Mouse (Mus musculus) liver, embryonic 12.5 days (tissue): ENCODE data around the gene Pkmyt1. TPM values are rescaled to one million over a fixed set of nuclear protein-coding genes. Genes with fewer than 3 reads are reported as not detected.

ENCODE experiments used
- ATAC-seq: fragments of 200-750 bp; cut with Nextera tagmentation; 2 replicates; pipeline ENCODE4 v1.8.0; 2017; ENCODE audit warnings: moderate number of reproducible peaks, mild to moderate bottlenecking, moderate library complexity
- H3K27ac ChIP-seq: fragments of 300-500 bp; sonication (generic); 2 replicates; pipeline ENCODE4 v1.5.1; 2016; ENCODE audit warnings: mild to moderate bottlenecking
- H3K27me3 ChIP-seq: fragments of 300-500 bp; sonication (generic); replicated peaks from 2 replicates; pipeline ENCODE4 v1.6.1; 2016; ENCODE audit warnings: mild to moderate bottlenecking, moderate library complexity
- H3K36me3 ChIP-seq: fragments of 300-500 bp; sonication (generic); 2 replicates; pipeline ENCODE4 v1.6.1; 2016; ENCODE audit warnings: mild to moderate bottlenecking, moderate library complexity
- H3K4me1 ChIP-seq: fragments of 300-500 bp; sonication (generic); 2 replicates; pipeline ENCODE4 v1.6.1; 2016
- H3K4me2 ChIP-seq: fragments of 300-500 bp; sonication (generic); 2 replicates; pipeline ENCODE4 v1.6.1; 2016; ENCODE audit warnings: mild to moderate bottlenecking, moderate library complexity
- H3K4me3 ChIP-seq: fragments of 300-500 bp; sonication (generic); 2 replicates; pipeline ENCODE4 v1.5.1; 2016; ENCODE audit warnings: mild to moderate bottlenecking, moderate library complexity
- H3K9ac ChIP-seq: fragments of 300-500 bp; sonication (generic); 2 replicates; pipeline ENCODE4 v1.6.1; 2016; ENCODE audit warnings: mild to moderate bottlenecking, moderate library complexity
- H3K9me3 ChIP-seq: fragments of 300-500 bp; sonication (generic); replicated peaks from 2 replicates; pipeline ENCODE4 v1.6.1; 2016; ENCODE audit warnings: mild to moderate bottlenecking, moderate library complexity
- WGBS: fragments of 180-500 bp; shearing (Covaris S2); methylation state at CpG from one replicate; pipeline ENCODE4 v1.1.7; 2016; ENCODE audit not compliant: insufficient replicate concordance; 5-methylcytosine and 5-hydroxymethylcytosine counted together
- polyA plus RNA-seq: library from polyadenylated mRNA; unstranded; fragments of >200 nt; fragmentation: Nextera tagmentation; extraction: Ambion mirVana; gene quantifications from 2 replicates; pipeline ENCODE4 v1.2.1, GENCODE M21; 2016

Pkmyt1 gene
- polyA plus RNA-seq, 1 experiment from 2014 or later, result 42.1 TPM

DNA sequence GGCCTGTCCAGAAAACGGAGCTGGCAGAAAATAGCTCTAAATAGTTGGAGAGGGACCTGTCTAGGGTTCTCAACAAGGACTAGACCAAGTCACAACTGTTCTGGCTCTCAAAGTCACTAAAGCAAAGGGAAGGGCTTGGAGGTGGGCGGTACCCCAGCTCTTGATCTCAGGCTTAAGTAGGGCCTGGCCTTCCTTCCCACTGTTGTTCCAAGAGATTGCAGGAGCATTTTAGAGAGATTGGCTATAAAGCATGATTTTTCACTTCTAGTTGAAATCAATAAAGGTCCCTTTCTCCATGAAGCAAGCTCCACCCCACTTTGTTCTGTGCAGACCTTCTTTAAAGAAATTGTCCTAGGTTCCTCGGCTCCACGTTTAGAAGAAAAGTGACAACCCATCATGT lies 659 bp upstream of the Pkmyt1 start:
- peak overlapping the region; percentile 93 for H3K27ac ChIP-seq
- H3K9me3 ChIP-seq, result no peaks in the 10 kb centered on the region
- ATAC-seq, result no peak
- peak overlapping the region; percentile 88 for H3K4me3 ChIP-seq
- H3K4me2 ChIP-seq, result peak overlapping the region; percentile 89
- H3K4me1 ChIP-seq, result peaks cover 30% of the 10 kb centered on the region
- peaks cover 10% of the 10 kb centered on the region for H3K27me3 ChIP-seq
- peak overlapping the region; percentile 91 for H3K9ac ChIP-seq
- 52% methylated on average over 4 of the region's 4 CpGs for WGBS
- no peaks in the 10 kb centered on the region for H3K36me3 ChIP-seq

DNA sequence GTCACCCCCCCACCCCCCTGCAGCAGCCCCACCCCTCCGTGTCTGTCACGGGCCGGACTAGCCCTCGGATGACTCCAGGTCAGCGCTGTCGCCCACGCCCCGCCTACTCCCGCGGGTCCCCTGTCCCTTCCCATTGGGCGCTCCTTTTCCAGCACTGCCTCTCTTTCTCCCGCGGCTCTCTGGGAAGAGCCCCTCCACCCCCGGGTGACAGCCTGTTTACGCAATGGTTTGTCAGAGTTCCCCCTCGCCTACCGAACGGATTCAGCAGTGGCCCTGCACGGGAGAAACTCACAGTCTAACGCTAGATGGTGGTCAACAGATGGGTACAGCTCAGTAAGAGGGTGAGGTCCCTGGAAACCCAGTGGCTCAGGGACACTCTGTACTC lies 614 bp downstream of the Pkmyt1 start:
- Histone ChIP-seq H3K4me2 (peak overlapping the region; percentile 89), H3K9me3 (no peaks in the 10 kb centered on the region), H3K4me3 (peak overlapping the region; percentile 88), H3K27me3 (0 out of 2 replicates have a peak, but pooled peaks cover 6% of the 10 kb centered on the region), H3K9ac (peak overlapping the region; percentile 91), H3K27ac (peak overlapping the region; percentile 93), H3K36me3 (no peaks in the 10 kb centered on the region), H3K4me1 (peaks cover 42% of the 10 kb centered on the region)
- peak; percentile 85 for ATAC-seq
- WGBS, result under 1% methylated on average over 20 of the region's 20 CpGs

DNA sequence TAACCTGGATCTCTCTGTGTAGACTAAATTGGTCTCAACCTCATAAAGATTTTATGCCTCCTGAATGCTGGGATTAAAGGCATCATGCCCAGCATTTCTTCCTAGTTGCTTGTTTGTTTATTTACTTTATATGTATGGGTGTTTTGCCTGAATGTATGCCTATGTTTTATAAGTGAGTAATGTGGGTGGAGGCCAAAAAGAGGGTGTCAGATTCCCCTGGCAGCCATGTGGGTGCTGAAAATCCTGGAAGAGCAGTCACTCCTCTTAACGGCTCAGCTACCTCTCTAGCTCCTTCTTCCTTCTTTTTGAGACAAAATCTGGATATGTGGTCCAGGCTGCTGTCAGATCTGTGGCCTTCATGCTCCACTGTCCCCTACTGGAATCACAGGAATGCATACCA lies 4.3 kb downstream of the Pkmyt1 start:
- Histone ChIP-seq H3K9ac (no peak overlapping the region), H3K27ac (no peak overlapping the region), H3K36me3 (peaks cover 32% of the 10 kb centered on the region), H3K27me3 (no peaks in the 10 kb centered on the region), H3K4me2 (no peak overlapping the region), H3K4me3 (no peak overlapping the region), H3K4me1 (peaks cover 38% of the 10 kb centered on the region), H3K9me3 (no peaks in the 10 kb centered on the region)
- no peak for ATAC-seq
- 67% methylated on average over 1 of the region's 1 CpGs for whole genome bisulfite sequencing

DNA sequence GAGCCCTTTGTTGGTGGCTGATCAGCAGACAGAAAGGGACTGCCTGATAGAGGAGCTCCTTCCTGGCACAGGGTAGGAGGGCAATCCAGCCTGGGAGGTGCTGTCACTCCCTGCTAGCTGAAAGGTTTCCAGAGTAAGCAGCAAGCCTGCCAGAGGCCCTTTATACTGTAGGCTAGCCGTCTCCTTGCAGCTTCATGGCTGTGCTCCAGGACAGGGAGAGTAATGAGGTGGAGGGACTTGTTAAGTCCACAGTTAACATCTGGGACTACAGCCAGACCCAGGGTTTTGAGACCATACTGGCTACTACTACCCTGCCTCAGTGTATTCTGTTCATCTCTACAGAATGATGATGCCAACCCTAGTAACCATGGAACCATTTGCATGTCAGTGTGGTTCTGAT lies 8.2 kb downstream of the Pkmyt1 start:
- peaks cover 54% of the 10 kb centered on the region for H3K36me3 ChIP-seq
- no peak overlapping the region for H3K27ac ChIP-seq
- peaks cover 26% of the 10 kb centered on the region for H3K4me1 ChIP-seq
- no peak overlapping the region for H3K4me3 ChIP-seq
- no peaks in the 10 kb centered on the region for H3K9me3 ChIP-seq
- no peak overlapping the region for H3K4me2 ChIP-seq
- ATAC-seq, result no peak
- H3K9ac ChIP-seq, result no peak overlapping the region
- 72% methylated on average over 1 of the region's 1 CpGs for WGBS
- H3K27me3 ChIP-seq, result peaks cover 27% of the 10 kb centered on the region

DNA sequence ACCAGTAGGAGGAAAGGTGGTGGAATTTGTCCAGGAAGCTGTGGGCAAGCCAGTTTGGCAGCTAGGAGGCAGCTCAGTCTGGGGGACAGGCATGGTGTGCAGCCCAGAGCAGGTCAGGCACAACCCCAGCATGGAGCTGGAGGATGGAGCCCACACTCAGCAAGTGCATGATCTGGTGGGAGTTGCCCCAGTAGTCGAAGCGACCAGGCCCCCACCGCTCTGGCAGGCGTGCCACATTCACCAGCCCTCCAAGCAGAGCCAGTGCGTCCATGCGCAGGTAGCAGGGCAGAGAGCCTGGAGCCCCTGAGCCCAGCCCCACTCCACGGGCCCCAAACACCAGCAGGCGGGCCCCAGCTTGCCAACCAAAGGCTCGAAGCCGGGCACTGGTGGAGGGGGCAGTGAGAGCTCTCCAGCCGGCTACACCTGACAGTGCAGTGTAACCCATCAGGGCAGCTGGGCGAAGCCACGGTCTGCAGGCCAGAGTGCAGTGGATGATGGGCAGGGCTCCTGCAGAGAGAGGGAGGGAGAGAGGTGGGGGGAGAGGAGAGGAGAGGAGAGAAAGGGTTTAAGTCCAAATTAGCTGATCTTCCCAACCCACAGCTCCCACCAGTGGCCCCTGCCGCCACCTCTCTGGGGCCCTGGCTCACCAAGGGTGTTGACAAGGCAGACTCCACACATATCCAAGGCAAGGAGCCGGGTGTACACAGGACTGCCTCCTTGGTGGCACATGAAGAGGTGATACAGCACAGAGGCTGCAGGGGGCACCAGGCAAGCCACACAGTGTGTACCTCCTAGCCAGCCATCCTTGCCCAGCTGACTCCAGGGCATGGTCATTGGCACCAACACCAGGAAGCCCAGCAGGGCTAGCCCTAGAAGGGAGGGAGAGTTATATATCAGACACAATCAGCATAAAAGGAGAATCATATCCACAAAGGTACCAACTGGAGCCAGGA lies 11.6 kb downstream of the Pkmyt1 start:
- peaks cover 49% of the 10 kb centered on the region for H3K36me3 ChIP-seq
- 67% methylated on average over 15 of the region's 15 CpGs for WGBS
- ATAC-seq, result no peak
- H3K9ac ChIP-seq, result no peak overlapping the region
- H3K4me2 ChIP-seq, result no peak overlapping the region
- no peaks in the 10 kb centered on the region for H3K9me3 ChIP-seq
- peaks cover 39% of the 10 kb centered on the region for H3K4me1 ChIP-seq
- no peak overlapping the region for H3K4me3 ChIP-seq
- H3K27me3 ChIP-seq, result peaks cover 62% of the 10 kb centered on the region
- H3K27ac ChIP-seq, result no peak overlapping the region

DNA sequence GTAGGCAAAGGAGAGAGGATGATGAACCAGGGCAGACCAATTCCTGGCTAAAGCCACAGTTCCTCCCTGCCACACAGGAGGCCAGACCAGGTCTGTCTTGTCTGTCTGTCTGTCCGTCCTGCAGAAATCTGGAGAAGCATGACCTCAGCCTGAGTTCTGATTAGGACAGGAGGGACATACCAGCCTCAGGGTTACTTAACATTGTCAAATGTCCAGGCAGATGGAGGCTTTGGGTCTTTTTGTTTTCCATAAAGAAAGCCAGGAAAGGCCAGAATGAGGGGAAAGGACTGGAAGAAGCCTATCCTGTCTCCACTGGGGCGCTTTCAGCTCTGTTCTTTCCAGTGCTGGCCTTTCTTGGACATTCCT lies 12.7 kb downstream of the Pkmyt1 start:
- peak overlapping the region; percentile 98 for H3K4me2 ChIP-seq
- peaks cover 72% of the 10 kb centered on the region for H3K27me3 ChIP-seq
- ATAC-seq, result no peak
- H3K9me3 ChIP-seq, result no peaks in the 10 kb centered on the region
- peaks cover 39% of the 10 kb centered on the region for H3K4me1 ChIP-seq
- peak overlapping the region; percentile 71; the same call in 1 of the 2 replicates for H3K9ac ChIP-seq
- peak overlapping the region; percentile 66; the same call in 1 of the 2 replicates for H3K4me3 ChIP-seq
- 33% methylated on average over 2 of the region's 2 CpGs for WGBS
- peaks cover 38% of the 10 kb centered on the region for H3K36me3 ChIP-seq
- no peak overlapping the region for H3K27ac ChIP-seq

DNA sequence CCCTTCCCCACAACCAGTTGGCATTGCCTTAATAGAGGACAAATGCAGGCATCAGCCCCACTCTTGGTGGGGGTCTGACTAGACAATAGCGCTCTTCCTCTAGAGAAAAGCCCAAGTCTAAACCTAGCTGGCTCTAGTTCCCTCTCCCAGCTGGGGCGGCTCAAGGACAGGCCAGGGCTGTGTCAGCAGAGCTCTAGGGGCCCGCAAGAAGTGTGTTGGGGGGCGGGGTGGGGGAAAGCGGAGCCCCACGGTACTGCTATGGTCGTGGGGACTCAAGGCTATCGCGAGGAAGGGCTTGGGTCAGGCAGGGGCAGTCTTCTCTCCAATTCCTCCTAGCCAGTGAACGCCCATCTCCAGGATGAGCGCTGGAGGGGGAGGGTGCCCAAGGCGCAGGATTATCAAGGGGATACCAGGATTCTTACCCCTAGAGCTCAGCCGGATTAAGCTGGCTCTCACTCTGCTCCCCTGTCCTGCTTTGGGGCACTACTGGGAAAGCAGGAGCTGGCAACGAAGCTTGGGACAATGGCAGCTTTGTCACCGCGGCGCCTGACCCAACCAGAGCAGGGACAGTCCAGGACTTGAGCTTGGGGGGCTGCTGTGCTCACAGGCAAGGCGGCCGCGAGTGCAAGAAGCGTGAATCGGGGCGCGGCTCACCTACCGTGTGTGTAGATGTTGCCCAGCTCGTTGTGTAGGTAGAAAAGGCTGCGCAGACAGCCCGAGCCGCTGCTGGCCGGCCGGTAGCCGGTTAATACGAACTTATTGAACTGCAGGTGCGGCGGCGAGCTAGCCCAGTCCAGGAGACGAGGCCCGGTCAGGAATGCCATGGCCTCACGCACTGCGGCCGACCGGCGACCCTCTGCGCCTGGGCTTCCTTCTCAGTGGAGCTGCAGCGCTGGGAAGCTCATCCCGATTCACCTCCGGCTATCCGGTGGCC lies 13.3 kb downstream of the Pkmyt1 start:
- Histone ChIP-seq H3K4me2 (peak overlapping the region; percentile 98), H3K4me1 (peaks cover 39% of the 10 kb centered on the region), H3K27ac (peak overlapping the region; percentile 63; the same call in 1 of the 2 replicates), H3K27me3 (peaks cover 79% of the 10 kb centered on the region), H3K4me3 (peak overlapping the region; percentile 66), H3K9ac (peak overlapping the region; percentile 71), H3K36me3 (peaks cover 32% of the 10 kb centered on the region), H3K9me3 (no peaks in the 10 kb centered on the region)
- WGBS, result 2% methylated on average over 48 of the region's 48 CpGs
- ATAC-seq, result peak; percentile 9

DNA sequence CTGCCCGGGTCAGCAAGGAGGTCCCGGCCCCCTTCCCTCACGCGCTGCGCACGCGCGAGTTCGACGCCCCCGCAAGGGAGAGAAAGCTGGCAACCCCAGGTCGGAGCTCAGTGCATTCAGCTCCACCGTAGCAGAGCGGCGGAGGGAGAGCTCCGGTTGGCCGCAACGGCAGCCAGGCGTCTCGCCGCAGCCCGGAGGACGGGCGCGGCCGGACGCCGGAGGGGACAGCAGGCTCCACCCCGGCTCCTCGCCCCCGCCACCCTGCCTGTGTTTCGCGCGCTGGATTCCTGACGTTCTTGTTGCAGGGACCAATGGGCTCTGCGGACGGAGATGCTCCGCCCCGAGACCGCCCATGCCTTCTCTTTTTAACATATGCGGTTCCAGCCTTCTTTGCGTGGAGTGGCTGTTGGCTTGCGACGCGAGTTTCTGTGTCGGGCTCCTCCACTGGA lies 14.0 kb downstream of the Pkmyt1 start:
- WGBS, result 0% methylated on average over 46 of the region's 46 CpGs
- no peaks in the 10 kb centered on the region for H3K9me3 ChIP-seq
- H3K27ac ChIP-seq, result peak overlapping the region; percentile 64; the same call in 1 of the 2 replicates
- H3K4me2 ChIP-seq, result peak overlapping the region; percentile 98
- H3K27me3 ChIP-seq, result peaks cover 86% of the 10 kb centered on the region
- peak overlapping the region; percentile 71 for H3K9ac ChIP-seq
- peak; percentile 82 for ATAC-seq
- H3K36me3 ChIP-seq, result peaks cover 25% of the 10 kb centered on the region
- peaks cover 40% of the 10 kb centered on the region for H3K4me1 ChIP-seq
- H3K4me3 ChIP-seq, result peak overlapping the region; percentile 66

DNA sequence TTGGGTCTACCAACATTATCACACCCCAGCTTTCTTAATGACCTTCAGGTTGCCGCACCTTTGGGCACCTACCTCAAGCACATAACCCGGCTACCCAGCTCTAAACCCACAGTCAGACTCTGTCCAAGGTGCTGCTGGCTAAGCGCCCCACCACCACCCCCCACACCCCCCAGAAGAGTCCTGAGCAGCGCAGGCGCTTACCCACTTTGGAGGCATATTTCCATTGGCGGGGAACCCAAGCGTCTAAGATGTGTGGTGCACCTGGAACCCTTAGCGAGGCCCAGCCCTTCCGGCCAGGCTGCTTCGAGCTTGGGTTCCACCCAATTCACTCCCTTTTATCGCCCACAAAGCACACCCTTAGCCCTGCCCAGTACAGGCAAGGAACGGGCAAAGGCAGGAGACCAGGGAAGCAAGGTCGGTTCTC lies 14.5 kb downstream of the Pkmyt1 start, which contains the start of gene Paqr4:
Gene Paqr4, minus strand, starts transcription at position 270 of the 424 bp plus-strand sequence.
- H3K9me3 ChIP-seq, result no peaks in the 10 kb centered on the region
- H3K4me1 ChIP-seq, result peaks cover 43% of the 10 kb centered on the region
- WGBS, result 2% methylated on average over 13 of the region's 13 CpGs
- H3K4me2 ChIP-seq, result peak within 1 kb of the TSS; percentile 98
- peaks cover 20% of the 10 kb centered on the region for H3K36me3 ChIP-seq
- peak within 1 kb of the TSS; percentile 64 for H3K27ac ChIP-seq
- H3K4me3 ChIP-seq, result peak within 1 kb of the TSS; percentile 66
- peak; percentile 81 for ATAC-seq
- peaks cover 90% of the 10 kb centered on the region for H3K27me3 ChIP-seq
- peak within 1 kb of the TSS; percentile 71 for H3K9ac ChIP-seq

DNA sequence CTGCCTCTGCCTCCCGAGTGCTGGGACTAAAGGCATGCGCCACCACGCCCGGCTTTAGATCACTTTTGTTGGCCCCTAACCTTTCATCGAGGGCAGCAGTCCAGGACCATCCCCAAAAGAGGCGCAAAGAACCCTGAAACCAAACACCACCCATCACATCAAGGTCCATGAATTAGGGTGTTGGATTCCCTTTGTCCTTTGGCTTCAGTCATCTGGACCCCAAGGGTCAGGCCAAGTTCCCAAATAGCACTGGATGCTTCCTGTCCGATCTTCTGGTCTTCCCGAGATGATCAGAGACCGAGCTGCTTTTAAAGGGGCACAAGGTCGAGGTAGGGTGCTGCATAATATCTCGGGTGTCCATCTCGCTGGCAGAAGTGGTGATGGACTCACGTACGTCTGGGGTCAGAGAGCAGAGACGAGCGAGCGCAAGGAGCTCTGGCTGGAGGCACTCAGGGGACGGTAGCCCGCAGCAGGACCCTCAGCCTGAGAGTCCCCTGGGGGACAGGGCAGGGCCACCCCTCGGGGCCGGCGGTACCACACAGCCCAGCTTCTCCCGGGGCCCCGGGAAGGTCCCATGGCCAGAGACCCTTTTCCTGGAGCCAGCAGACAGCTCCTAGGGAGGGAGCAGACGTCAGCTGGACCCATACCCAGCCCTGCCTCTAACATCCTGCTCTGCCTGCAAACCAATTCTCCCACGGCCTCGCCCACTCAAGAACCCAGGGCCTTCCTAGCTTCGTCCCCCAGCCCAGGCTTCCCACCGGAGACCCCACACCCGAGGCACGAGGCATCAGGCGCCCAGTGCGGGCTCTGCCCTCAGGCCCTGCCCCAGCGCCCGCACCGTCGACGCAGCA lies 15.4 kb downstream of the Pkmyt1 start:
- no peak overlapping the region for H3K4me3 ChIP-seq
- peak overlapping the region; percentile 98 for H3K4me2 ChIP-seq
- H3K36me3 ChIP-seq, result peaks cover 11% of the 10 kb centered on the region; the same call in 1 of the 2 replicates
- no peak overlapping the region for H3K9ac ChIP-seq
- no peak overlapping the region for H3K27ac ChIP-seq
- H3K27me3 ChIP-seq, result peaks cover 99% of the 10 kb centered on the region
- 45% methylated on average over 38 of the region's 38 CpGs for WGBS
- ATAC-seq, result no peak
- H3K4me1 ChIP-seq, result peaks cover 52% of the 10 kb centered on the region
- no peaks in the 10 kb centered on the region for H3K9me3 ChIP-seq
